Mouse (Mus musculus) erythroblast, embryonic 14.5 days (primary cell): ENCODE measurements around the gene Il17rb.

Experiments used
- GATA1 ChIP-seq: IDR thresholded peaks from 2 replicates; pipeline ENCODE4 v1.6.1; 2012; ENCODE audit warnings: low read length, inconsistent platforms, mixed read lengths
- TAL1 ChIP-seq: IDR thresholded peaks from 3 replicates; pipeline ENCODE4 v1.6.1; 2012; ENCODE audit warnings: low read length, inconsistent platforms, mixed read lengths

GRCm38 (mm10) chr14:29971993-29972392, 36.7 kb downstream of the Il17rb start:
- no peak for TF ChIP-seq GATA1
- TF ChIP-seq TAL1, result no peak
